Mouse (Mus musculus): ENCODE results near the gene Rbm47. TPM values are rescaled to one million over a fixed set of nuclear protein-coding genes. Genes with fewer than 3 reads are reported as not detected.

The Rbm47 gene
- polyA plus RNA-seq, 1 experiment from 2014 or later: 45.6 TPM

- Histone ChIP-seq H3K9me3 (ENCODE audit: control insufficient read depth, low read length) (no peaks in the 10 kb centered on the region), H3K4me3 (ENCODE audit: low read length) (no peak overlapping the region), H3K36me3 (ENCODE audit: control insufficient read depth, insufficient read depth, low read length) (no peaks in the 10 kb centered on the region), H3K4me1 (ENCODE audit: control insufficient read depth, insufficient read depth, low read length) (peaks cover 7% of the 10 kb centered on the region; the same call in 1 of the 2 replicates), H3K27ac (ENCODE audit: low read depth, low read length) (no peak overlapping the region), H3K27me3 (ENCODE audit: control insufficient read depth, insufficient read depth, low read length) (no peaks in the 10 kb centered on the region), H3K9ac (ENCODE audit: low read depth, low read length) (no peak overlapping the region), H3K4me2 (replicated peaks; ENCODE audit: low read depth, low read length) (no peak overlapping the region)
- WGBS: 94% methylated on average over 5 of the region's 5 CpGs
- no peak for ATAC-seq (ENCODE audit: low FRiP score, low TSS enrichment)
Observed at GRCm38 (mm10) chr5:66074235-66074634, 98.7 kb downstream of the Rbm47 start.

- ATAC-seq (ENCODE audit: low FRiP score, low TSS enrichment): no peak
- peaks cover 7% of the 10 kb centered on the region; the same call in 1 of the 2 replicates for H3K4me1 ChIP-seq (ENCODE audit: control insufficient read depth, insufficient read depth, low read length)
- H3K9ac ChIP-seq (ENCODE audit: low read depth, low read length): no peak overlapping the region
- WGBS: 90% methylated on average over 12 of the region's 12 CpGs
- no peak overlapping the region for H3K27ac ChIP-seq (ENCODE audit: low read depth, low read length)
- H3K9me3 ChIP-seq (ENCODE audit: control insufficient read depth, low read length): no peaks in the 10 kb centered on the region
- H3K27me3 ChIP-seq (ENCODE audit: control insufficient read depth, insufficient read depth, low read length): no peaks in the 10 kb centered on the region
- no peaks in the 10 kb centered on the region for H3K36me3 ChIP-seq (ENCODE audit: control insufficient read depth, insufficient read depth, low read length)
- H3K4me3 ChIP-seq (ENCODE audit: low read length): no peak overlapping the region
- H3K4me2 ChIP-seq (replicated peaks; ENCODE audit: low read depth, low read length): no peak overlapping the region
Observed at GRCm38 (mm10) chr5:66073604-66074164, 99.2 kb downstream of the Rbm47 start.

- Histone ChIP-seq H3K36me3 (ENCODE audit: control insufficient read depth, insufficient read depth, low read length) (no peaks in the 10 kb centered on the region), H3K9me3 (ENCODE audit: control insufficient read depth, low read length) (no peaks in the 10 kb centered on the region), H3K4me3 (ENCODE audit: low read length) (no peak overlapping the region), H3K9ac (ENCODE audit: low read depth, low read length) (no peak overlapping the region), H3K27me3 (ENCODE audit: control insufficient read depth, insufficient read depth, low read length) (no peaks in the 10 kb centered on the region), H3K27ac (ENCODE audit: low read depth, low read length) (no peak overlapping the region), H3K4me2 (replicated peaks; ENCODE audit: low read depth, low read length) (no peak overlapping the region), H3K4me1 (ENCODE audit: control insufficient read depth, insufficient read depth, low read length) (peaks cover 4% of the 10 kb centered on the region; the same call in 1 of the 2 replicates)
- no peak for ATAC-seq (ENCODE audit: low FRiP score, low TSS enrichment)
- 91% methylated on average over 8 of the region's 8 CpGs for WGBS
Observed at GRCm38 (mm10) chr5:66071722-66072121, 101.2 kb downstream of the Rbm47 start.

DNA sequence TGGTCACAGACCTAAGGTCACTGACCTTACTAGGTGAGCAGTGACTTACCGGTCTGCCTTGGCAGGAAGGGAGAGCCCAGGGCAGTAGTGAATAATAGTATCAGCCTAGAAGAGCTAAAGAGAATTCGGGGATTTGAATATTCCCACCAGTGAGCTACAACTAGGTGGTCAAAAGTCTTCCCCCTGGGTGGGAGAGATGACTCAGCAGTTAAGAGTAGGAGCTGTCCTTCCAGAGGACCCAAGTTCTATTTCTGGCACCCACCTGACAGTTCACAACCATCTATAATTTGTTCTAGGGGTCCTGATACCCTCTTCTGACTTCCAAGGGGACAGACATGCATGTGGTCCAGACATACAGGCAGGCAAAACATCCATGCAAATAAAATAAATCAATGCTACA lies 102.6 kb downstream of the Rbm47 start:
- Histone ChIP-seq H3K9ac (ENCODE audit: low read depth, low read length) (no peak overlapping the region), H3K4me1 (ENCODE audit: control insufficient read depth, insufficient read depth, low read length) (peaks cover 4% of the 10 kb centered on the region; the same call in 1 of the 2 replicates), H3K27ac (ENCODE audit: low read depth, low read length) (no peak overlapping the region), H3K27me3 (ENCODE audit: control insufficient read depth, insufficient read depth, low read length) (no peaks in the 10 kb centered on the region), H3K9me3 (ENCODE audit: control insufficient read depth, low read length) (no peaks in the 10 kb centered on the region), H3K4me2 (replicated peaks; ENCODE audit: low read depth, low read length) (peak overlapping the region; percentile 83), H3K4me3 (ENCODE audit: low read length) (peak overlapping the region; percentile 45; the same call in 1 of the 2 replicates), H3K36me3 (ENCODE audit: control insufficient read depth, insufficient read depth, low read length) (no peaks in the 10 kb centered on the region)
- 39% methylated on average over 2 of the region's 2 CpGs for WGBS
- peak; percentile 7; the same call in 1 of the 2 replicates for ATAC-seq (ENCODE audit: low FRiP score, low TSS enrichment)

- Histone ChIP-seq H3K27ac (ENCODE audit: low read depth, low read length) (peak overlapping the region; percentile 4; the same call in 1 of the 2 replicates), H3K9me3 (ENCODE audit: control insufficient read depth, low read length) (no peaks in the 10 kb centered on the region), H3K4me3 (ENCODE audit: low read length) (peak overlapping the region; percentile 45), H3K4me1 (ENCODE audit: control insufficient read depth, insufficient read depth, low read length) (no peaks in the 10 kb centered on the region; the same call in 1 of the 2 replicates), H3K9ac (ENCODE audit: low read depth, low read length) (peak overlapping the region; percentile 53), H3K4me2 (replicated peaks; ENCODE audit: low read depth, low read length) (peak overlapping the region; percentile 83), H3K36me3 (ENCODE audit: control insufficient read depth, insufficient read depth, low read length) (no peaks in the 10 kb centered on the region), H3K27me3 (ENCODE audit: control insufficient read depth, insufficient read depth, low read length) (no peaks in the 10 kb centered on the region)
- WGBS: 1% methylated on average over 27 of the region's 27 CpGs
- ATAC-seq (ENCODE audit: low FRiP score, low TSS enrichment): peak; percentile 86
Observed at GRCm38 (mm10) chr5:66069470-66070144, 103.3 kb downstream of the Rbm47 start.

DNA sequence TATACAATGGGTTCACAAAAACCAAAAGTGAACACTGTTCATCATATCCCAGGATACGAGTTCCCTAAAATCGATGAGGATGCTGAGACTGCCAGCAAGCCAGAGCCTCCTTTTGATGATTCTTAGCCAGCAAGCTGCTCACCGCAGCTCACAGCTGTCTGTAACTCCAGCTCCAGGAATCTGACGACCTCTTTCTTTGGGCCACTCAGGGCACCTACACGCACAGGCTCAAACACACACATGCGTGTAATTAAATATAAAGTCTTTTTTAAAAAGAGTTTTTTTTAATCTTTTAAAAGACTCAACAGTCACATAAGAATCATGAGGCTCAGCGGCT lies 103.8 kb downstream of the Rbm47 start:
- Histone ChIP-seq H3K4me2 (replicated peaks; ENCODE audit: low read depth, low read length) (peak overlapping the region; percentile 83), H3K27ac (ENCODE audit: low read depth, low read length) (no peak overlapping the region), H3K4me3 (ENCODE audit: low read length) (no peak overlapping the region; the same call in 1 of the 2 replicates), H3K9me3 (ENCODE audit: control insufficient read depth, low read length) (no peaks in the 10 kb centered on the region), H3K9ac (ENCODE audit: low read depth, low read length) (no peak overlapping the region), H3K27me3 (ENCODE audit: control insufficient read depth, insufficient read depth, low read length) (no peaks in the 10 kb centered on the region), H3K36me3 (ENCODE audit: control insufficient read depth, insufficient read depth, low read length) (no peaks in the 10 kb centered on the region), H3K4me1 (ENCODE audit: control insufficient read depth, insufficient read depth, low read length) (no peaks in the 10 kb centered on the region; the same call in 1 of the 2 replicates)
- no peak for ATAC-seq (ENCODE audit: low FRiP score, low TSS enrichment)
- WGBS: 30% methylated on average over 7 of the region's 7 CpGs

DNA sequence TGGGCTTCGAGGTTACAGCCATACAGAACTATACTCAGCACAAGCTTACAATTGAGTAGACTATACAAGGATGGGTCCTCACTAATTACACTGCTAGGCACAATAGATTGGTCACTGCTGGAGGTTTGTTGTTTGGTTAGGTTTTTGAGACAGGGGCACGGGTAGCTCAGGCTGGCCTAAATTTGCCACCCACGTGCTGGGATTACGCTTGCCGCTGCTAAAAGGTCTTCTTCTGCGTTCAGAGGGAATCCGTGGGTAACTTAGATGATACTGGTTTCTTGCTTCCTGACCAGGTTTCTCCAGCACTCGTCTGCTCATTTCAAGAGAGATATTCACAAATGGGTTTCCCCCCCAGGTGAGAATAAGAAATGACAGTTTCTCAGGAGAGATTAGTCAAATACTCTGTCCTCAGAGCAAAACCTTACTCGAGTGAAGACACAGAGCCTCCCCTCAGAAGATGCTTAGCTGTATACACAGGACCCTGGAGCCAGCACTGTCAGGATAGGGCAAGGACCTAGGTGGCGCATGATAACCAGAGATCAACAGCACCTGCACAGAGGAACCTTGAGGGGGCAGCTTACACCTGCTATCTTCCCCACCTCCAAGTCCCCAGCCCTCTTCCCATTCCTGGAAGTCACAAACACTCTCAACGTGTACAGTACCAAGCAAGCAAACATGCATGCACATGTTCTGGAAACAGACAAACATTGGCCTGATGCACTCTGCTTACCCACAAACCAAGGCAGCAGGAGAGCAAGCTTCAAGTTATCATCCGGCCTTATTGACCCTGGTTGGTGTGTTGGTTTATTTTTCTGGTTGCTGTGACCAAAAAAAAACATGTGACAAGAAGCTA lies 104.6 kb downstream of the Rbm47 start:
- Histone ChIP-seq H3K4me1 (ENCODE audit: control insufficient read depth, insufficient read depth, low read length) (no peaks in the 10 kb centered on the region; the same call in 1 of the 2 replicates), H3K4me3 (ENCODE audit: low read length) (no peak overlapping the region), H3K9ac (ENCODE audit: low read depth, low read length) (no peak overlapping the region), H3K9me3 (ENCODE audit: control insufficient read depth, low read length) (no peaks in the 10 kb centered on the region), H3K27me3 (ENCODE audit: control insufficient read depth, insufficient read depth, low read length) (no peaks in the 10 kb centered on the region), H3K36me3 (ENCODE audit: control insufficient read depth, insufficient read depth, low read length) (no peaks in the 10 kb centered on the region), H3K4me2 (replicated peaks; ENCODE audit: low read depth, low read length) (no peak overlapping the region), H3K27ac (ENCODE audit: low read depth, low read length) (no peak overlapping the region)
- no peak for ATAC-seq (ENCODE audit: low FRiP score, low TSS enrichment)
- WGBS: 81% methylated on average over 12 of the region's 12 CpGs

GRCm38 (mm10) chr5:66067219-66067618 lies 105.7 kb downstream of the Rbm47 start:
- H3K4me2 ChIP-seq (replicated peaks; ENCODE audit: low read depth, low read length): no peak overlapping the region
- no peak overlapping the region for H3K27ac ChIP-seq (ENCODE audit: low read depth, low read length)
- H3K36me3 ChIP-seq (ENCODE audit: control insufficient read depth, insufficient read depth, low read length): no peaks in the 10 kb centered on the region
- no peaks in the 10 kb centered on the region; the same call in 1 of the 2 replicates for H3K4me1 ChIP-seq (ENCODE audit: control insufficient read depth, insufficient read depth, low read length)
- no peaks in the 10 kb centered on the region for H3K9me3 ChIP-seq (ENCODE audit: control insufficient read depth, low read length)
- no peak overlapping the region for H3K9ac ChIP-seq (ENCODE audit: low read depth, low read length)
- WGBS: 57% methylated on average over 7 of the region's 7 CpGs
- no peaks in the 10 kb centered on the region for H3K27me3 ChIP-seq (ENCODE audit: control insufficient read depth, insufficient read depth, low read length)
- no peak overlapping the region for H3K4me3 ChIP-seq (ENCODE audit: low read length)
- ATAC-seq (ENCODE audit: low FRiP score, low TSS enrichment): no peak

DNA sequence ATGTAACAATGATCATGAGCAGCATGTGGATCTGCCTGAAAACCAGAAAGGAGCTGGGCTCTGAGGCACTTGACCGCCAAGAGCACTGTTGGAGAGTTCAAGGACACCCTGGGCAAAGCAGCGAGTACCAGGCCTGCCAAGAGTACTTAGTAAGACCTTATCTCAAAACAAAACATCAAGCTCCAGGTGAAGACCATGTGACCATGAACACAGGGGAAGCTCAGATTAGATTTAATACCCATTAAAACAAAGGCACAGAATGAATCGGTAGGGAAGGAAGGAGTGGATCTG lies 110.0 kb downstream of the Rbm47 start:
- ATAC-seq (ENCODE audit: low FRiP score, low TSS enrichment): no peak
- 61% methylated on average over 3 of the region's 3 CpGs for WGBS
- Histone ChIP-seq H3K4me1 (ENCODE audit: control insufficient read depth, insufficient read depth, low read length) (no peaks in the 10 kb centered on the region), H3K27me3 (ENCODE audit: control insufficient read depth, insufficient read depth, low read length) (no peaks in the 10 kb centered on the region), H3K4me2 (replicated peaks; ENCODE audit: low read depth, low read length) (no peak overlapping the region), H3K27ac (ENCODE audit: low read depth, low read length) (peak overlapping the region; percentile 69; the same call in 1 of the 2 replicates), H3K36me3 (ENCODE audit: control insufficient read depth, insufficient read depth, low read length) (no peaks in the 10 kb centered on the region), H3K9ac (ENCODE audit: low read depth, low read length) (no peak overlapping the region), H3K4me3 (ENCODE audit: low read length) (no peak overlapping the region), H3K9me3 (ENCODE audit: control insufficient read depth, low read length) (no peaks in the 10 kb centered on the region)

Measured in kidney, embryonic 14.5 days (tissue).